Mouse (Mus musculus) kidney, postnatal 36 days (tissue): ENCODE measurements around the gene Tjap1.

Experiments used
- DNase-seq, 2 experiments: peaks; one replicate each; pipeline ENCODE4 v3.0.0; 2021 to 2022; ENCODE audit warnings: mixed read lengths in 2 of 2

Gene Tjap1

GRCm38 (mm10) chr17:46282483-46283123, at the start of gene Tjap1:
Tjap1 (minus strand) TSS chr17:46283026.
- DNase-seq, result peak; percentile 89 to 95

DNA sequence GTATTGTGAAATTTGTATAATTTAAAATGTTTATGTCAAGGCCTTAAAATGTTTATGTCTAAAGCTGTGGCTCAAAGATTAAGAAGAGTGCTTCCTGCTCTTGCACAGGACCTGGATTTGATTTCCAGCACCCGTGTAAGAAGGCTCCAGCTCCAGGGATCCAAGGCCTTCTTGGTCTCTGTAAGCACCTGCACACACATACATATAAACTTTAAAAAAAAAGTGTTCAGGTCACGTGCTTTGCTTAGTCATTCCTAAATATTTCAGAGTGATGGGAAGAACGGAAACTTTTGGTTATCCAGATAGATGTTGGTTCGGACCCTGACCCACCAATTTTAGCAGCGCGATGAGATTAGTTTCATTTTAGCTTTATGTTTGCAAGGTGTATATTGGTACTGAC, 45.9 kb upstream of the Tjap1 start:
- DNase-seq, result no peak

DNA sequence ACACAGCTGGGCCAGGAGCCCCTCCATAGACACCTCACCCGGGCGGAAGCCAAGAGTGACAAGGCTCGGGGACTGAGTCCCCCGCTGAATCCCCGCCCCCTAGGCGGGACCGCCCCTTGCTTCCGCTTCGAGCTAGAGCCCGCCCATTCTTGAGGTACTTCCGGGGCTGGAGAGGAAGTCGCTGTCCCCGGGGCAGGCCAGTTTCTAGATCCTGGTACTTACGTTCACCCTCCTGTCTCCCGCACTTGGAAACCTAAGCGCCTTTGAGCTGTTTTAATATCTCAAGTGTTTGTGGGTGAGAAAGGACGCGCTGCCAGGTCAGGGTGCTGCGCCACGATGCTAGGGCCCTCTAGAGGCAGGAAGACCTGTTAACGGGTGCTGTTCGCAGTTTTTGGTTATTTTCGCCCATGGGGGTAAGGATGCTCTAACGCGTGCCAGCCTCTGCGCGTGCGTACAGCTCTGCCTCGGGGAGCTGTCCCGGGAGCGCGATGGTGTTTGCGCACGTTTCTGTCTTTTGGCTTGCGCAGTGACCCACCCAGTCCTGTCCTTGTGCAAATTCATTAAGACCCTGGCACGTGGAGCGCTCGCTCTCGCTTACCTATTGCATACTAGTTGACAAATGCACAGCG, 45.2 kb upstream of the Tjap1 start, which contains the start of gene Abcc10:
Gene Abcc10, minus strand, starts transcription at position 447 of the 629 bp plus-strand sequence.
- peak; percentile 97 to 98 for DNase-seq

GRCm38 (mm10) chr17:46327413-46327905, 44.6 kb upstream of the Tjap1 start:
- no peak for DNase-seq

- DNase-seq, result peak in 1 of 2 experiments; percentile 42
Observed at GRCm38 (mm10) chr17:46322046-46322823, 39.4 kb upstream of the Tjap1 start.

DNA sequence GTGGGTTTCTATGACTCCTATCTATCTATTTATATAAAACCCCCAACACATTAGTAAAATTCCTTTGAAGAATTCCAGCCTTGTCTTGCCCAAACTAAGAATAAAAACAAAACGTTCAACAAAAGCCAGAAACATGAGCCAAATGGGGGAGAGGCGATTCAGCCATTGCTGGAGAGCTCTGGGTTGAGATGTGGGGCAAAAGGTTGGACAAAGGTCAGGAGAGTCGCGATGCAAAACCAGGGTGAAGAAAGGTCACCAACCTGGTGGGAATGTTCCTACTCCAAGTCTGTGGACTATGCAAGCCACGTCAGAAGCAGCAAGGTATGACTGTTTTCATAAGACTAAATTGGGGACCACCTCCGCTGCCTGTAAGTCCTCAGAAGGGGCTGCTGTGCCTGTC, 37.7 kb upstream of the Tjap1 start:
- DNase-seq, result peak; percentile 35 to 43

GRCm38 (mm10) chr17:46315813-46316212, 33.0 kb upstream of the Tjap1 start:
- no peak for DNase-seq

DNA sequence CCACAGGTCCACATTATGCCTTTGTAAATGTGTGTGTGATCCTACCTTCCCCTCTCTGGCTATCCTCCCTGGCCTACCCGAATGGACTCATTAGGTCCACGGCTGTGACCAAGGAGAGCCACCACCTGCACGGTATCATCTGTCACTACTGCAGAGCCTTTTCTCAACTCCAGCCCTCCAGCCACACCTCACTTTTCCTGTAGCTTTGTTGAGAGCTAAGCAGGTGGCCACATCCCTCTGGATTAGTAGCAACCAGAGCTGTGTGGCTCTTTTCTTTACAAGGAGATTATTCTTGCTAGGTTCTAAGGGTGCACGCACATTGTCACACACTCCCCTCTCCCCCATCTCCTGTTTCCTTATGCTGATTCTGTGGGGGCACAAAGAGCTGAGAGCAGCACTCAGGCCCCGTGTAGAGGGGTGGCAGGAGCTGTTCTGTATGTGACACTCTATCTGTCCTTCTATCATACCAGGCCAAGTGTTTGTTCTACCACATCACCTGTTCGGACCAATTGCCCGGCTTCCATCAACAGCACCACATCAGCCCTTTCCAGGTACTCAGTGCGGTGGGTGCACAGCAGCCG, 30.4 kb upstream of the Tjap1 start:
- DNase-seq, result no peak

DNA sequence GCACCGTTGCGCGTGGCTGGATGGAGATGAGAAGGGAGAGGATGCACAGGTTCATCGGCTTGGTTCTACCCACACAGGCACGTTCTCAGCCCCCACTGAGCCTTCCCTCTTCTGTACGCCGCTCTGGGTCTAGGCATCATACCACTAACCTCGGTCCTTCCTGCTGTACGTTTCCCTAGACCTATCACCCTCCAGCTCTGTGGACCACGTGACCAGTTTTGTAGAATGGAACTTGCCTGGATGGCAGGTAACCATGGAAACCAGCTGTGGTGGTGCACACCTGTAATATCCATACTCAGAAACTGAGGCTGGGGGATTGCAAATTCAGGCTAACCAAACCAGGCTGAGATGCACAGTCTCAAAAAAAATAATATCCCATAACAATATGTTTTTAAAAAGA, 27.7 kb upstream of the Tjap1 start:
- no peak for DNase-seq

- DNase-seq, result no peak
Observed at GRCm38 (mm10) chr17:46309835-46310234, 27.0 kb upstream of the Tjap1 start.

DNA sequence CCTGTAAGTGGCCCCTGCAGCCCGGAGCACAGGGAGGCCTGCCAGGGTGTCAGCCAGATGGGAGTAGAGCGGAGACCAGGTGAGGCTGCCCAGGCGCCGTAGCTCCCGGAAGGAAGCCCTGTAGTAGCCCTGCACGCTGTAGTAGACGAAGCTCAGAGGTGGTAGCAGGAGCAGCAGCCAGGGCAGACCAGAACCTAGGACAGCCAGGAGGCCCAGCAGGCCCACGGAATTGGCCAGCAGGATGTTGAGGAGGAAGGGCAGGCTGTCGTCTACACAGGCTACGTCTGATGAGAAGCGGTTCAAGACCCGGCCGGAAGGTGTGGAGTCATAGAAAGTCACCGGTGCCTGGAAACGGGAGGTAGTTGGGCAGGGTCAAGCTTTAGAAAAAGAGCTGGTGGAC, 24.1 kb upstream of the Tjap1 start:
- no peak for DNase-seq

GRCm38 (mm10) chr17:46304184-46304583, 21.4 kb upstream of the Tjap1 start:
- no peak for DNase-seq

- peak in 1 of 2 experiments; percentile 22 for DNase-seq
Observed at GRCm38 (mm10) chr17:46301892-46302291, 19.1 kb upstream of the Tjap1 start.

GRCm38 (mm10) chr17:46298220-46298913, 15.5 kb upstream of the Tjap1 start:
- peak; percentile 81 to 94 for DNase-seq

DNA sequence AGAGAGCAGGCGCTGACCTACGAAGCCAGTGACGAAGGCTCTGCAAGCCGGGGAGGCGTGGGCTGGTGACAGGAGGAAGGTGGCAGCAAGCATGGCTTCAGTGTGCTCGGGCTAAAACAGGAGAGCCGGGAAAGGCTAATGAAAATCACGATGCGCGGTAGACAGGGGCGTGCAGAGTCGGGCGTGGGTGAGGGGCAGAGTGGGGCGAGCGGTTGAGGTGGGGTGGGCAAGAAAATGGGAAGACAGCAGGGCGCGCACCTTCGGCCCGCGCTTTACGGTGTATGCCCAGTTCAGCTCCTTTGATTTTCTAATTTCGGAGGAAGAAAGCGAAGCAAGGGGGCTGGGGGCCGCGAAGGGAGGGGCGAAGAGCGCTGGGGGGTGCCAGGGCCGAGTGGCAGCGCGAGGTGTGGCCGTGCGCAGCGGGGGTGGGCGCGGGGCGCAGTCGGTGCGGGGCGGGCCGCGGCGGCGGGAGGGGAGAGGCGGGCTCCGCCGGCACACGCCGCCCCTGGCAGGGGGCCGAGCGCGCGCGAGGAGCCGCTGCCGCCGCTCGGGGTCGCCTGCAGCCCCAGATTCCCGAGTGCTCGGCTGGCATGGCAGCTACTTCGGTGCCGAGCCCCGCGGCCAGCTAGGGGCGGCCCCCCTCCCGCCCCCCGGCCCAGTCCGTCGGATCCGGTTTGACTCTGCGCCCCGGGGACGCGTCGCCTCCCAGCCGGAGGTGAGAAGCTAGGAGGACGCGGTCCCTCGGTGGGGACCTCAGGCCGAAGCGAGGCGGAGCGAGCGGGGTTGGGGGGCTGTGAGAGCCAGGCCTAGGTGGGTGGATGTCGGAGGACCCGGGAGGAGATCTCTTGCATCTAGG, 14.8 kb upstream of the Tjap1 start, which contains the start of gene Dlk2:
Gene Dlk2, plus strand, starts transcription at position 58 of the 856 bp plus-strand sequence.
- DNase-seq, result peak in 1 of 2 experiments; percentile 36

- DNase-seq, result no peak
Observed at GRCm38 (mm10) chr17:46297028-46297363, 14.2 kb upstream of the Tjap1 start.

- no peak for DNase-seq
Observed at GRCm38 (mm10) chr17:46296601-46297000, 13.8 kb upstream of the Tjap1 start.

GRCm38 (mm10) chr17:46287678-46288095, 4.9 kb upstream of the Tjap1 start:
- peak; percentile 84 to 86 for DNase-seq

GRCm38 (mm10) chr17:46285407-46285806, 2.6 kb upstream of the Tjap1 start:
- no peak for DNase-seq

- no peak for DNase-seq
Observed at GRCm38 (mm10) chr17:46284653-46285052, 1.8 kb upstream of the Tjap1 start.

GRCm38 (mm10) chr17:46283911-46284310, 1.1 kb upstream of the Tjap1 start:
- DNase-seq, result peak; percentile 45 to 60
